Mouse (Mus musculus): ENCODE measurements around the gene Ap1b1. TPM values are rescaled to one million over a fixed set of nuclear protein-coding genes. Genes with fewer than 3 reads are reported as not detected.

Gene Ap1b1
- polyA plus RNA-seq, 1 experiment, result 65.8 TPM

DNA sequence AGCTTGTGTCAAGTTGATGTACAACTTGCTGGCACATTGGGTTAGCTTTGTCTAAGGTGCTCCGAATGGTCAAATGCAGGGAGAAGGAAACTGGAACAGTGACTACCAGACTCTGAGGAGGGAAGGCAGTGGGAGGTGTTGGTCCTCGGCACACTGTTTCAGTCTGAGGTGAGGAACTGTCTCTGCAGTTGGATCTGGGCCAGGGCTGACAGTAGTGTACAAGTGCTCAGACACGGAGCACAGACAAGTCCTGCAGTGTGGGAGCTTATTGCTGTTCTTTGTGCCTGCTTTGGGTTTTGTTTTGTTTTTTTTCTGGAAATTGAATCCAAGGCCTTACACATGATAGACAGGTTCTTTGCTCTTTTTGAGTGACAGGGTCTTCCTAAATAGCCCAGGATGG is 3.6 kb upstream of the Ap1b1 start:
- H3K27ac ChIP-seq (ENCODE audit: insufficient read depth, low read length), result no peak overlapping the region
- peaks cover 6% of the 10 kb centered on the region for H3K4me1 ChIP-seq (ENCODE audit: control insufficient read depth, insufficient read depth, low read length)
- H3K4me3 ChIP-seq (ENCODE audit: insufficient read depth, low read length), result no peak overlapping the region
- TF ChIP-seq POLR2A (IDR thresholded peaks at IDR 0.05; ENCODE audit: low read depth, low read length) (no peak), CTCF (IDR thresholded peaks at IDR 0.05; ENCODE audit: borderline replicate concordance, insufficient read depth, low read length) (no peak)

DNA sequence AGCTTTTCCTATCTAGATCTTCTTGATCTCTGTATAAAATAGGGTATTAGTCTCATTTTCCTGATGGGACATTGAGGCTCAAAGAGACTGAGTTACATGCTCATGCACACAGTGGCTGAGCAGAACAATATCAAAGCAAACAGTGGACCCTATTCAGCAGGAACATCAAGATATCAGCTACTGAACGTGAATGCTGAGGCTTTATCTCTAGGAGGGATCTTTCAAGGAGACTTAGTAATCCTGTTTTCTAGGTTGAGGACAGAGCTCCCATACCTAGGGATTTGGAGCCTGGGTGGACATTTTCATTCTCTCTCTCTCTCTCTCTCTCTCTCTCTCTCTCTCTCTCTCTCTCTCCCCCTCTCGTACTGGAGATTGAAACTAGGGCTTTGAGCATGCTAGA is 3.1 kb upstream of the Ap1b1 start:
- TF ChIP-seq POLR2A (IDR thresholded peaks at IDR 0.05; ENCODE audit: low read depth, low read length), result no peak
- no peak for TF ChIP-seq CTCF (IDR thresholded peaks at IDR 0.05; ENCODE audit: borderline replicate concordance, insufficient read depth, low read length)
- peaks cover 6% of the 10 kb centered on the region for H3K4me1 ChIP-seq (ENCODE audit: control insufficient read depth, insufficient read depth, low read length)
- H3K4me3 ChIP-seq (ENCODE audit: insufficient read depth, low read length), result no peak overlapping the region
- H3K27ac ChIP-seq (ENCODE audit: insufficient read depth, low read length), result no peak overlapping the region

DNA sequence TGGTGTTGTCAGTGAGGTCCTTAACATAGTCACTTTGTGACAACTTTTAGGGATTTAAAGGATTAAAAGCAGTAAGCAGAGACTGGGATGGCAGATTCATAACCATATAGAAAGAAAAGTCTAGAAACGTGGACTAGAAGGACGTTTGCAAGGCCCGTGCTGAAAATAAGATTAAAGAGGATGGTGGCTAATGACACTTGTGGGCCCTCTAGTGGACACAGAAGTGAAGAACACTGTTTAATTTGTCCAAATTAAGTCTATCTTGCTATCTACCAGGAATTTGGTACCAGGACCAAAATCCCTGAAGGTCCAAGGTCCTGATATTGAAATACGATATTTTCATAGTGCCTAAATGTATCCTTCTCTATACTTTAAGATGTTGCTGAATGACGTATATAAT is 2.4 kb upstream of the Ap1b1 start:
- Histone ChIP-seq H3K4me3 (ENCODE audit: insufficient read depth, low read length) (no peak overlapping the region), H3K27ac (ENCODE audit: insufficient read depth, low read length) (no peak overlapping the region), H3K4me1 (ENCODE audit: control insufficient read depth, insufficient read depth, low read length) (peaks cover 6% of the 10 kb centered on the region)
- TF ChIP-seq CTCF (IDR thresholded peaks at IDR 0.05; ENCODE audit: borderline replicate concordance, insufficient read depth, low read length), result no peak
- TF ChIP-seq POLR2A (IDR thresholded peaks at IDR 0.05; ENCODE audit: low read depth, low read length), result no peak

DNA sequence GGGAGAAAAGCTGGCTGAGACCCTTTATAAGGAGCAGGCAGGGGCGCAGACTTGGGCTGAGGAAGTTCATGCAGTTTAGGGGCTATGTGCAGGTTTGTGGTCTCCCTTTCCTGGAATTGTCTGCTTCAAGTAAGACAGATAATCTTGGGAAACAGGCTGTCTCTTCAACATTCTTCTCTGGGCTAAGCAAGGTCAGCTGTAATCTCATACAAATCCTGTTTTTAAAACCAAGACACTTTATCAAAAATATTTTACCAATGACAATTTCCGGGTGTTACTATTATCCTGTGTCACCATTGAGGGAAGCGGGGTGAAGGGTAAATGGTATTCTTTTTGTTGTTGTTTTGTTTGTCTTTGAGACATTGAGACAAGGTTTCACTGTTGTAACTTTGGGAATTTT is 1.8 kb upstream of the Ap1b1 start:
- no peak for TF ChIP-seq CTCF (IDR thresholded peaks at IDR 0.05; ENCODE audit: borderline replicate concordance, insufficient read depth, low read length)
- TF ChIP-seq POLR2A (IDR thresholded peaks at IDR 0.05; ENCODE audit: low read depth, low read length), result no peak
- peaks cover 6% of the 10 kb centered on the region for H3K4me1 ChIP-seq (ENCODE audit: control insufficient read depth, insufficient read depth, low read length)

DNA sequence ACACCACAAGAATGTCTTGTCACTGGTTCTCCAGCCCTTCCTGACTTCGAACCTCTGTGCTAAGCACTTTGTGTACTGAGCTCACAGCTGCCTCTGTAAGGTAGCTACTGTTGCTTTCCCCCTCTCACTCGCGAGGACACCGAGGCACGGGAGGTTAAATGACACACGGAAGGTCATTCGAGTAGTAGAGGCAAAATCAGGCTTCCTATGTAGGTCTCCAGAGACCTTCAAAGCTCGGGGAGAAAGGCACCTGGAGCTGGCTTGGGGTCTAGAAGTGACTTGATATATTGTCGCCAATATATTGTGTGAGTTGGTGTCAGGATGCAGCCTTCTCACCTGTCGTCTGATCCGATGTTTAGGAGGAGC is 846 bp downstream of the Ap1b1 start:
- peaks cover 6% of the 10 kb centered on the region for H3K4me1 ChIP-seq (ENCODE audit: control insufficient read depth, insufficient read depth, low read length)
- peak overlapping the region; percentile 94 for H3K4me3 ChIP-seq (ENCODE audit: insufficient read depth, low read length)
- H3K27ac ChIP-seq (ENCODE audit: insufficient read depth, low read length), result no peak overlapping the region
- TF ChIP-seq CTCF (IDR thresholded peaks at IDR 0.05; ENCODE audit: borderline replicate concordance, insufficient read depth, low read length) (no peak), POLR2A (IDR thresholded peaks at IDR 0.05; ENCODE audit: low read depth, low read length) (no peak)

More for the DNA sequence above, 1.8 kb upstream of the Ap1b1 start:
- Histone ChIP-seq H3K27ac (ENCODE audit: insufficient read depth, low read length) (no peak overlapping the region), H3K4me3 (ENCODE audit: insufficient read depth, low read length) (no peak overlapping the region)

DNA sequence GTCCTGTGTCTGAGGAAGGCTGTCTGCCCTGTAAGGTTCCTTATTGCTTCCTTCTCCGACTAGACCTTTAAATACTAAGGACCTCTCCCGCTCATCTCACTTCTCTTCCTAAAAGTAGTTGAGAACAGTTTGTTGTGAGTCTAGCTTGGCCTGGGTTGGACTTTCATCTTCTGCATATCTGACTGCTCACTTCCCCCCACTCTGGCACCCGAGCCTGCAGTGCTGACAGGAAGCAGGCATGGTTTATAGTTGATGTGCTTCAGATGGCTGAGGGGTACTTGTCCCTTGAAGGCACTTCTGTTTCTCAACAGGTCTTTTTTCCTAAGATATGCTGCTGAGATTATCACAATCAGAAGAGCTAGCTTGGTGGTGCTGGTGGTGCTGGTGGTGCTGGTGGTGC is 2.6 kb downstream of the Ap1b1 start:
- TF ChIP-seq POLR2A (IDR thresholded peaks at IDR 0.05; ENCODE audit: low read depth, low read length) (no peak), CTCF (IDR thresholded peaks at IDR 0.05; ENCODE audit: borderline replicate concordance, insufficient read depth, low read length) (no peak)
- H3K4me1 ChIP-seq (ENCODE audit: control insufficient read depth, insufficient read depth, low read length), result peaks cover 6% of the 10 kb centered on the region
- H3K27ac ChIP-seq (ENCODE audit: insufficient read depth, low read length), result no peak overlapping the region
- no peak overlapping the region for H3K4me3 ChIP-seq (ENCODE audit: insufficient read depth, low read length)

DNA sequence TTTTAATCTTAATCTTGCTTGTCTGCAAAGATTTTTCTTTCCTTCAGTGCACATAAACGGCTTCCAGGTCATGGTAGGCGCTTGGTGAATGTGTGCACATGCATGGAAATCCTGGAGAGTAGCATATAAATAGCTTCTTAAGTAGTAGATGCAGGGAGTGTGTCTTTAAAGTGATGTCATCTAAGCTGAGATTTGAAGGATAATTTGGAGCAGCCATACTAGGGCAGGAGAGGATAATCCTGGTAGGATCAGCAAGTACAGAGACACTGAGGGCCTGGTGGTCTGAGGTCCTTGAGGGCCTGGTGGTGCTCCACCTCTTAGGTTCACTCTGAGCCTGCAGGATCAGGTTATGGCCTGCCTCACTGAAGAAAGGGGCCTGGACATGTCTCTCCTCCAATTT is 5.8 kb downstream of the Ap1b1 start:
- H3K4me3 ChIP-seq (ENCODE audit: insufficient read depth, low read length), result no peak overlapping the region
- H3K27ac ChIP-seq (ENCODE audit: insufficient read depth, low read length), result no peak overlapping the region
- H3K4me1 ChIP-seq (ENCODE audit: control insufficient read depth, insufficient read depth, low read length), result peaks cover 4% of the 10 kb centered on the region
- TF ChIP-seq CTCF (IDR thresholded peaks at IDR 0.05; ENCODE audit: borderline replicate concordance, insufficient read depth, low read length), result no peak
- no peak for TF ChIP-seq POLR2A (IDR thresholded peaks at IDR 0.05; ENCODE audit: low read depth, low read length)

DNA sequence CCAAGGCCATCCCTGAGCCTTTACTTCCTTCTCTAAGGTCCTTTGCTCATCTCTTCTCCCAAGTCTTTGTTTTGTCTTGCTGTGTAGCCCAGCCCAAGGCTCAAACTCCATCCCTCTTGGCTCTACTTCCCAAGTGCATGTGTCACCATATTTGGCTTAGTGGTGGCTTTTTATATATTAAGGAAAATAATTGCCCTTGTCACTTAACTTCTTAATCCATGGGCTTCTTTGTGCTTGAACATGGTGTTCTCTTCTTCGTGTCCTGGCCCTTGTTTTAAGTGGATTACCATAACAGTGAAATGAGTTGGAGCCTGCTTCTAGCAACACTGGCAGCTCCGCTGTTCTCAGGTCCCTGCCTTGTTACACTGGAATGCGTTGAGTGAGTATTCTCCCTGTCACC is 9.1 kb downstream of the Ap1b1 start:
- no peak for TF ChIP-seq CTCF (IDR thresholded peaks at IDR 0.05; ENCODE audit: borderline replicate concordance, insufficient read depth, low read length)
- no peak for TF ChIP-seq POLR2A (IDR thresholded peaks at IDR 0.05; ENCODE audit: low read depth, low read length)
- no peak overlapping the region for H3K27ac ChIP-seq (ENCODE audit: insufficient read depth, low read length)
- no peaks in the 10 kb centered on the region for H3K4me1 ChIP-seq (ENCODE audit: control insufficient read depth, insufficient read depth, low read length)
- no peak overlapping the region for H3K4me3 ChIP-seq (ENCODE audit: insufficient read depth, low read length)

DNA sequence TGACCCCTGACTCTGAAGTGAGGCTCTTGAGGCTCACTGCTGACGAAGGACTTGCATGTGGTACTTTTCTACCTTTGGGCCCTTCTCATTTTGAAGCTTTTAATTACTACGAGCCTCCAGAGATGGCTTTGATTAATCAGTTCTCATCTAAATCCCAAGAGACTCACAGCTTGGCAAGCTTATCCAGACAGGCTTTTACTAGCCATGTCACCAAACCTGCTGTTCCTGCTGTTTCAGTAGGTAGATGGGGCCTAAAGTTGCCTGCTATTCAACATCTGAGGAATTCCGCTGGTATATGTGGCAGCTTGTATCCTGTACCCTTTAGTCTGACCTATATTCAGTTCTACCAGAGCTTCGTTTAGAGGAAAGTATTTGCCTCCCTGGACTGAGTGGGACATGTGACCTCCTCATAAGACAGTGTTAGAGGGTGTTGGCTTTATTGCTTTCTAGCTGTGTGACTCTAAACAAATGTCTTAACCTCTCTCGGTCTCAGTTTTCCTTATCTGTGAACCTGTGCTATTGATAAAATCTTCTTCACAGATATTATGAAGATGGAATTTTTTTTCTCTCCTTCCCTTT is 10.1 kb downstream of the Ap1b1 start:
- TF ChIP-seq CTCF (IDR thresholded peaks at IDR 0.05; ENCODE audit: borderline replicate concordance, insufficient read depth, low read length), result no peak
- TF ChIP-seq POLR2A (IDR thresholded peaks at IDR 0.05; ENCODE audit: low read depth, low read length), result no peak
- no peak overlapping the region for H3K27ac ChIP-seq (ENCODE audit: insufficient read depth, low read length)
- H3K4me1 ChIP-seq (ENCODE audit: control insufficient read depth, insufficient read depth, low read length), result no peaks in the 10 kb centered on the region
- no peak overlapping the region for H3K4me3 ChIP-seq (ENCODE audit: insufficient read depth, low read length)

DNA sequence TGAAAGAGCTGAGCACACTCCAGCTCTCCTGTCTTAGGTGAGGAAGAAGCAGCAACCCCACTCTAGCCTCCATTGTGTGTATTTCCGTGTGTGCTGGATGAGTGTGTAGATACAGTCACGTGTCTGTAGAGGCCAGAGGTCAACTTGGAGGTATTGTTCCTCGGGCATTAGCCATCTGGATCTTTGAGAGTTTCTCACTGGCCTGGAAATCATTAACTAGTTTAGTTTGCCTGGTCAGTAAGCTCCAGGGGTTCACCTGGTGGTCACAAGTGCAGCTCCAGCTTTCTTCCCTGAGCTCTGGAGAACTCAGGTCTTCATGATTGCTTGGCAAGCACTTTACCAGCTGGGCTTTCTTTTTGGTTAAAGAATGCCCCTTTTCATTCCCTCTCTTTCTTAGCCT is 11.7 kb downstream of the Ap1b1 start:
- Histone ChIP-seq H3K4me1 (ENCODE audit: control insufficient read depth, insufficient read depth, low read length) (no peaks in the 10 kb centered on the region), H3K27ac (ENCODE audit: insufficient read depth, low read length) (no peak overlapping the region), H3K4me3 (ENCODE audit: insufficient read depth, low read length) (no peak overlapping the region)
- TF ChIP-seq CTCF (IDR thresholded peaks at IDR 0.05; ENCODE audit: borderline replicate concordance, insufficient read depth, low read length) (no peak), POLR2A (IDR thresholded peaks at IDR 0.05; ENCODE audit: low read depth, low read length) (no peak)

DNA sequence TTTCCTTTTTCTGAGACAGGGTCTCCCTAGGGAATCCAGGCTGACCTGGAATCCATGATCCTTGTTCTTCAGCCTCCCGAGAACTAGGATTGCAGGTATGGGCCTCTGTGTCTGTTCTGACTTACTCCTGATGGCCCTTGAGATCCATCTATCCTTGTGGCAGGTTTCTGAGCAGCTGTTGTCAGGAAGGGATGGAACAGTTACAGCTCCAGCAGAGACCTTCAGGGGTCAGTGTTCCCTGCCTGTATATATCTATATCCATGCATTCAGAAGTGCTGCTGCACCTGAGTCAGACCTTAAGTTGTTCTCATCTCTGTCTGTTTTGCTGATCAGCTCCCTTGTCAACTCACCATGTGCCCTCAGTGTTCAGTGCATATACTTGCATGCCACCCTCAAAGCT is 12.1 kb downstream of the Ap1b1 start:
- Histone ChIP-seq H3K27ac (ENCODE audit: insufficient read depth, low read length) (no peak overlapping the region), H3K4me1 (ENCODE audit: control insufficient read depth, insufficient read depth, low read length) (no peaks in the 10 kb centered on the region), H3K4me3 (ENCODE audit: insufficient read depth, low read length) (no peak overlapping the region)
- TF ChIP-seq POLR2A (IDR thresholded peaks at IDR 0.05; ENCODE audit: low read depth, low read length), result no peak
- TF ChIP-seq CTCF (IDR thresholded peaks at IDR 0.05; ENCODE audit: borderline replicate concordance, insufficient read depth, low read length), result no peak

All from embryonic fibroblast, embryonic 13.5 days (primary cell).